Mouse (Mus musculus) limb, embryonic 14.5 days (tissue): ENCODE results near the gene Rasal1. TPM values are rescaled to one million over a fixed set of nuclear protein-coding genes. Genes with fewer than 3 reads are reported as not detected.

Experiments used
- ATAC-seq: fragments of 200-750 bp; cut with Nextera tagmentation; 2 replicates; pipeline ENCODE4 v1.8.0; 2017; ENCODE audit warnings: low read depth, moderate number of reproducible peaks, moderate TSS enrichment; ENCODE audit not compliant: low FRiP score
- DNase-seq: peaks from one replicate; pipeline ENCODE4 v3.0.0-alpha.2; 2015; ENCODE audit warnings: low spot score
- H3K27ac ChIP-seq: fragments of 300-500 bp; sonication (generic); replicated peaks from 2 replicates; pipeline ENCODE4 v1.5.1; 2014; ENCODE audit warnings: low read depth, mild to moderate bottlenecking, low read length, moderate library complexity, mixed read lengths
- H3K27me3 ChIP-seq: fragments of 300-500 bp; sonication (generic); 2 replicates; pipeline ENCODE4 v1.6.1; 2014; ENCODE audit warnings: low read length, mixed read lengths; ENCODE audit not compliant: control insufficient read depth, insufficient read depth
- H3K36me3 ChIP-seq: fragments of 300-500 bp; sonication (generic); 2 replicates; pipeline ENCODE4 v1.6.1; 2014; ENCODE audit warnings: mild to moderate bottlenecking, low read length, moderate library complexity, mixed read lengths; ENCODE audit not compliant: control insufficient read depth, insufficient read depth
- H3K4me1 ChIP-seq: fragments of 300-500 bp; sonication (generic); 2 replicates; pipeline ENCODE4 v1.6.1; 2014; ENCODE audit warnings: antibody characterized with exemption, low read length, mixed read lengths; ENCODE audit not compliant: control insufficient read depth, insufficient read depth
- H3K4me2 ChIP-seq: fragments of 300-500 bp; sonication (generic); replicated peaks from 2 replicates; pipeline ENCODE4 v1.6.1; 2014; ENCODE audit warnings: low read depth, mild to moderate bottlenecking, low read length, moderate library complexity; ENCODE audit not compliant: severe bottlenecking
- H3K4me3 ChIP-seq: fragments of 300-500 bp; sonication (generic); replicated peaks from 2 replicates; pipeline ENCODE4 v1.5.1; 2014; ENCODE audit warnings: low read length
- H3K9ac ChIP-seq: fragments of 300-500 bp; sonication (generic); 2 replicates; pipeline ENCODE4 v1.6.1; 2014; ENCODE audit warnings: mild to moderate bottlenecking, low read depth, low read length, moderate library complexity; ENCODE audit not compliant: severe bottlenecking
- H3K9me3 ChIP-seq: fragments of 300-500 bp; sonication (generic); 2 replicates; pipeline ENCODE4 v1.6.1; 2016; ENCODE audit warnings: low read length; ENCODE audit not compliant: control insufficient read depth
- POLR2A ChIP-seq: fragments of 200-500 bp; IDR thresholded peaks from 2 replicates; pipeline ENCODE4 v1.8.0; 2012; ENCODE audit warnings: inconsistent platforms, mild to moderate bottlenecking, moderate library complexity, borderline replicate concordance; ENCODE audit not compliant: insufficient read depth, insufficient read length; ENCODE audit errors: extremely low read depth
- WGBS: fragments of 180-500 bp; shearing (Covaris S2); extraction: QIAGEN DNeasy Blood & Tissue Kit; methylation state at CpG from one replicate; pipeline ENCODE4 v1.1.7; 2014; 5-methylcytosine and 5-hydroxymethylcytosine counted together
- polyA plus RNA-seq, 2 experiments: library from polyadenylated mRNA; depleted of rRNA in 1 of 2; stranded (reverse) in 1 of 2; unstranded in 1 of 2; fragments of >200 nt; fragmentation: Nextera tagmentation in 1 of 2; extraction: Ambion mirVana in 1 of 2; gene quantifications; 2 replicates each; pipeline versions ENCODE4 v1.2.1 to v1.2.3; 2012 to 2014

Rasal1 gene
- polyA plus RNA-seq, 2 experiments = 0.19 to 1.0 TPM

DNA sequence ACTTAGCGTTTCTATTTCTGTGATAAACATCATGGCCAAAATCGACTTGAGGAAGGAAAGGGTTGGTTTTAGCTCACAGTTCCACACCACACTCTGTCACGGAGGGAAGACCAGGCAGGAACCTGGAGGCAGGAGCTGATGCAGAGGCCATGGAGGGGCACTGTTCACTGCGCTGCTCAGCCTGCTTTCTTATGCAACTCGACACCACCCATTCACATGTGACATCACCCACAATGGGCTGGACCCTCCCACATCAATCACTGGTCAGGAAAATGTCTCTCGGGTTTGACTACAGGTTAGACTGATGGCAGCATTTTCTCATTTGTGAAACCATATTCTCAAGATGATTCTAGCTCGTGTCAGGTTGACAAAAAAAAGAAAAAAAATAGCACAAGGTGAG is 72.4 kb downstream of the Rasal1 start:
- no peak for ATAC-seq
- no peak for DNase-seq
- 57% methylated on average over 7 of the region's 7 CpGs for WGBS

GRCm38 (mm10) chr5:120725811-120726455 is 77.3 kb downstream of the Rasal1 start:
- H3K27me3 ChIP-seq = no peaks in the 10 kb centered on the region
- H3K4me3 ChIP-seq = no peak overlapping the region
- DNase-seq (no peak), ATAC-seq (no peak)
- H3K4me2 ChIP-seq = no peak overlapping the region
- no peak overlapping the region for H3K9ac ChIP-seq
- 58% methylated on average over 12 of the region's 12 CpGs for WGBS
- H3K27ac ChIP-seq = no peak overlapping the region
- no peaks in the 10 kb centered on the region for H3K36me3 ChIP-seq
- no peaks in the 10 kb centered on the region for H3K9me3 ChIP-seq
- TF ChIP-seq POLR2A = no peak
- no peaks in the 10 kb centered on the region for H3K4me1 ChIP-seq

More for the DNA sequence above, 72.4 kb downstream of the Rasal1 start:
- Histone ChIP-seq H3K4me3 (no peak overlapping the region), H3K9ac (no peak overlapping the region), H3K36me3 (no peaks in the 10 kb centered on the region), H3K27ac (no peak overlapping the region), H3K4me1 (no peaks in the 10 kb centered on the region), H3K4me2 (no peak overlapping the region), H3K27me3 (no peaks in the 10 kb centered on the region), H3K9me3 (no peaks in the 10 kb centered on the region)
- TF ChIP-seq POLR2A = no peak

Other genes with a start within 250 kb of the Rasal1 start
- 0.05 TPM in 1 of 2 replicates, not detected in the other for gene Lhx5, start 217.1 kb upstream of the Rasal1 start, polyA plus RNA-seq (2012; rRNA removed)
- gene Lhx5, start 217.1 kb upstream of the Rasal1 start, polyA plus RNA-seq (2014; fragmentation: Nextera tagmentation; extraction: Ambion mirVana) = not detected in 2 replicates
- 1.2 and 1.3 TPM in 2 replicates for gene Sdsl, start 176.0 kb upstream of the Rasal1 start, polyA plus RNA-seq (2012; rRNA removed)
- 0.61 and 1.2 TPM in 2 replicates for gene Sdsl, start 176.0 kb upstream of the Rasal1 start, polyA plus RNA-seq (2014; fragmentation: Nextera tagmentation; extraction: Ambion mirVana)
- gene Sds, start 172.3 kb upstream of the Rasal1 start, polyA plus RNA-seq (2012; rRNA removed) = 0.10 and 0.36 TPM in 2 replicates
- gene Sds, start 172.3 kb upstream of the Rasal1 start, polyA plus RNA-seq (2014; fragmentation: Nextera tagmentation; extraction: Ambion mirVana) = not detected in 2 replicates
- gene Plbd2, start 145.2 kb upstream of the Rasal1 start, polyA plus RNA-seq (2012; rRNA removed) = 33.9 and 44.6 TPM in 2 replicates
- gene Plbd2, start 145.2 kb upstream of the Rasal1 start, polyA plus RNA-seq (2014; fragmentation: Nextera tagmentation; extraction: Ambion mirVana) = 51.6 and 54.0 TPM in 2 replicates
- 13.2 and 15.4 TPM in 2 replicates for gene Slc8b1, start 137.6 kb upstream of the Rasal1 start, polyA plus RNA-seq (2012; rRNA removed)
- 3.7 and 5.6 TPM in 2 replicates for gene Slc8b1, start 137.6 kb upstream of the Rasal1 start, polyA plus RNA-seq (2014; fragmentation: Nextera tagmentation; extraction: Ambion mirVana)
- gene Tpcn1, start 60.1 kb upstream of the Rasal1 start, polyA plus RNA-seq (2012; rRNA removed) = 47.1 and 64.9 TPM in 2 replicates
- gene Tpcn1, start 60.1 kb upstream of the Rasal1 start, polyA plus RNA-seq (2014; fragmentation: Nextera tagmentation; extraction: Ambion mirVana) = 24.3 and 25.2 TPM in 2 replicates
- 0.90 and 1.4 TPM in 2 replicates for gene Iqcd, start 59.8 kb upstream of the Rasal1 start, polyA plus RNA-seq (2012; rRNA removed)
- 0.12 and 0.43 TPM in 2 replicates for gene Iqcd, start 59.8 kb upstream of the Rasal1 start, polyA plus RNA-seq (2014; fragmentation: Nextera tagmentation; extraction: Ambion mirVana)
- 25.4 TPM in 2 replicates for gene Rita1, start 36.2 kb upstream of the Rasal1 start, polyA plus RNA-seq (2012; rRNA removed)
- 10.2 and 11.6 TPM in 2 replicates for gene Rita1, start 36.2 kb upstream of the Rasal1 start, polyA plus RNA-seq (2014; fragmentation: Nextera tagmentation; extraction: Ambion mirVana)
- gene Ddx54, start 36.1 kb upstream of the Rasal1 start, polyA plus RNA-seq (2012; rRNA removed) = 36.1 and 42.1 TPM in 2 replicates
- 34.1 and 35.1 TPM in 2 replicates for gene Ddx54, start 36.1 kb upstream of the Rasal1 start, polyA plus RNA-seq (2014; fragmentation: Nextera tagmentation; extraction: Ambion mirVana)
- not detected in 2 replicates for gene Cfap73, start 14.6 kb upstream of the Rasal1 start, polyA plus RNA-seq (2012; rRNA removed)
- not detected in 2 replicates for gene Cfap73, start 14.6 kb upstream of the Rasal1 start, polyA plus RNA-seq (2014; fragmentation: Nextera tagmentation; extraction: Ambion mirVana)
- 11.1 and 14.7 TPM in 2 replicates for gene Dtx1, start 63.1 kb downstream of the Rasal1 start, polyA plus RNA-seq (2012; rRNA removed)
- gene Dtx1, start 63.1 kb downstream of the Rasal1 start, polyA plus RNA-seq (2014; fragmentation: Nextera tagmentation; extraction: Ambion mirVana) = 3.9 and 5.5 TPM in 2 replicates
- 1.1 and 1.5 TPM in 2 replicates for gene Oas2, start 101.0 kb downstream of the Rasal1 start, polyA plus RNA-seq (2012; rRNA removed)
- gene Oas2, start 101.0 kb downstream of the Rasal1 start, polyA plus RNA-seq (2014; fragmentation: Nextera tagmentation; extraction: Ambion mirVana) = 0.23 and 0.75 TPM in 2 replicates
- 0.11 and 0.22 TPM in 2 replicates for gene Oas3, start 128.8 kb downstream of the Rasal1 start, polyA plus RNA-seq (2012; rRNA removed)
- gene Oas3, start 128.8 kb downstream of the Rasal1 start, polyA plus RNA-seq (2014; fragmentation: Nextera tagmentation; extraction: Ambion mirVana) = 0.22 TPM in 1 of 2 replicates, not detected in the other
- not detected in 2 replicates for gene Oas1e, start 146.7 kb downstream of the Rasal1 start, polyA plus RNA-seq (2012; rRNA removed)
- gene Oas1e, start 146.7 kb downstream of the Rasal1 start, polyA plus RNA-seq (2014; fragmentation: Nextera tagmentation; extraction: Ambion mirVana) = not detected in 2 replicates
- gene Oas1c, start 163.7 kb downstream of the Rasal1 start, polyA plus RNA-seq (2012; rRNA removed) = 0.58 and 0.85 TPM in 2 replicates
- 0.10 and 0.19 TPM in 2 replicates for gene Oas1c, start 163.7 kb downstream of the Rasal1 start, polyA plus RNA-seq (2014; fragmentation: Nextera tagmentation; extraction: Ambion mirVana)
- gene Oas1f, start 198.6 kb downstream of the Rasal1 start, polyA plus RNA-seq (2012; rRNA removed) = not detected in 2 replicates
- gene Oas1f, start 198.6 kb downstream of the Rasal1 start, polyA plus RNA-seq (2014; fragmentation: Nextera tagmentation; extraction: Ambion mirVana) = not detected in 2 replicates
- gene Oas1h, start 212.6 kb downstream of the Rasal1 start, polyA plus RNA-seq (2012; rRNA removed) = not detected in 2 replicates
- not detected in 2 replicates for gene Oas1h, start 212.6 kb downstream of the Rasal1 start, polyA plus RNA-seq (2014; fragmentation: Nextera tagmentation; extraction: Ambion mirVana)
- 0.58 and 0.72 TPM in 2 replicates for gene Oas1g, start 238.8 kb downstream of the Rasal1 start, polyA plus RNA-seq (2012; rRNA removed)
- 0.19 TPM in 1 of 2 replicates, not detected in the other for gene Oas1g, start 238.8 kb downstream of the Rasal1 start, polyA plus RNA-seq (2014; fragmentation: Nextera tagmentation; extraction: Ambion mirVana)